Mouse (Mus musculus) lung, postnatal 4 days (tissue): ENCODE measurements around the gene Gm11146.
A peak's percentile ranks its signal among the peaks of the same experiment; 100 is the strongest.

Source experiments
- DNase-seq, 2 experiments: peaks; one replicate each; pipeline ENCODE4 v3.0.0; 2021

Gm11146 gene

DNA sequence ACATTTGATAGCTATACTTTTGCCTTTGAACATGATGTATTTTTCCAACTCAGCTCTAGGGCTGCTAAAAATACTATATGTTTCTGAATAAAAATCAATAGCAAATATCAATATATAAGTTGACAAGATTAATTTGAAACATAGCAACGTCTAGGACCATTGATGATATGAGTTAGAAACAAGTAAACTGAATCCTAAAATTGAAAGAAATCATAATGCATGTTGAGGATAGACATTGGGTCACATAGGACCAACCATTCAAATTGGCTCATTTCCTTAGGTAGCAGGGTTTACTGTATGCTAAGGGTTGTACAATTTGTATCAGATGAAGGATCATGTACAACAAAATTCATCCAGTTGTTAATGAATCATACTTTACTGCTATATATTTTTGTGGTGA lies at the start of gene Gm11146:
TSS of gene Gm11146 (minus strand) at position 101 of the 400 bp plus-strand sequence.
- DNase-seq, result no peak

GRCm38 (mm10) chr16:77650596-77650995 lies 48.7 kb upstream of the Gm11146 start:
- no peak for DNase-seq

- DNase-seq, result no peak
Observed at GRCm38 (mm10) chr16:77649006-77649405, 47.1 kb upstream of the Gm11146 start.

GRCm38 (mm10) chr16:77648181-77648580 lies 46.3 kb upstream of the Gm11146 start:
- no peak for DNase-seq

- DNase-seq, result no peak
Observed at GRCm38 (mm10) chr16:77646146-77646545, 44.3 kb upstream of the Gm11146 start.

DNA sequence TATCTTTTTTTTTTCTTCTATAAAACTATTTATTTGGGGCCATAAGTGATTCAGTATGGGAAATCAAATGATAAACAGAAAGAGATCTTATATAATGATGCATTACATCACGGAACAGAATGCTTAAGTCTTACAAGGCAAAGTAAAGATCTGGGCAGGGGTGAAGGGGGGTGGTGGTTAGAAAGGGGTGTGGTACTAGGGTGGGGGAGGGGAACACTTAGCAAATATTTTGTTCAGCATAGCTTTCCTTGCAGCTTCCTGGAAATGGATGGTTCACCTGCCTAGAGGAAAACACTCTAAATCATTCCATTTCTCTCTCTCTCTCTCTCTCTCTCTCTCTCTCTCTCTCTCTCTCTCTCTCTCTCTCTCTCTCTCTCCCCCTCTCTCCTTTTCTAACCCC lies 43.1 kb upstream of the Gm11146 start:
- no peak for DNase-seq

GRCm38 (mm10) chr16:77643871-77644720 lies 42.2 kb upstream of the Gm11146 start:
- DNase-seq, result peak; percentile 61 to 69

DNA sequence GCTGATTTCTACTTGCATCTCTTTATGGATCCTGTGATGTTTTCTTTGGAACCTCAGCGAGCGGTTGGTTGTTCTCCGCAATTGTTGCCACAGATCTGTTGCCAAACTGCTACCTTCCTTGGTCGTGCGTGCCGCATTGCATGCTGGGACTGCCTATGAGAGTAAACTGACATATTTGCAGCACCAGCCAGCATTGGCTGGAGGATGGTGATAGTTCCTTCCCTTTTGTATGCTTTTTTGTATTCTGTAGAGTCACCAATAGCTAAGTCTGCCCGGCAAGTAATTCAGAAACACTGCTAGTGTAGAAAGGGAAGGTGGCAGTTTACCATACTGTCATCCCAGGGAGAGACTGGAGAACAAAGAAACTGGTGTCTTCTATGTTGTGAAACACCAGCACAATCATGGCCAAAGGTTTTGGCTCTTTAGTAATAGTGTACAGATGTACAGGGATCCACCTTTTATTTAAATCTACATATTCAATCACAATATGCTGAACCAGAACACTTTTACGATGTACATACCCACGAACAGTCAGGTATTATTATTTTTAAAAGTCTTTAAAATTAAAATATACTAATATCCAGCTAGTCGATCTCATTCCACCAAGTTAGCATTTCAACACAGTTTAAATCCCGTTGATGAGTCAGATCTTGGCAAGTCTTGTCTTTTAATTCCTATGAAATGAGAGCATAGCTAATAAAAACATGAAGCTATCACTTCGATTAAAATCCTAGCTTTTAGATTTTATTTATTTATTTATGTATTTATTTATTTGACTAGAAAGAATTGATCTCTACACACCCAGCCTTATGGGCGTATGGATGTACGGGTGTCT lies 41.4 kb upstream of the Gm11146 start:
- peak; percentile 7 to 31 for DNase-seq

- peak; percentile 14 to 43 for DNase-seq
Observed at GRCm38 (mm10) chr16:77636497-77636896, 34.6 kb upstream of the Gm11146 start.

GRCm38 (mm10) chr16:77632315-77632881 lies 30.5 kb upstream of the Gm11146 start:
- DNase-seq, result no peak

GRCm38 (mm10) chr16:77622681-77623080 lies 20.8 kb upstream of the Gm11146 start:
- DNase-seq, result no peak

- DNase-seq, result no peak
Observed at GRCm38 (mm10) chr16:77602581-77602980, 687 bp upstream of the Gm11146 start.

GRCm38 (mm10) chr16:77598787-77599186 lies 3.1 kb downstream of the Gm11146 start:
- DNase-seq, result no peak

GRCm38 (mm10) chr16:77596556-77596955 lies 5.3 kb downstream of the Gm11146 start:
- no peak for DNase-seq

- DNase-seq, result no peak
Observed at GRCm38 (mm10) chr16:77595661-77596060, 6.2 kb downstream of the Gm11146 start.

DNA sequence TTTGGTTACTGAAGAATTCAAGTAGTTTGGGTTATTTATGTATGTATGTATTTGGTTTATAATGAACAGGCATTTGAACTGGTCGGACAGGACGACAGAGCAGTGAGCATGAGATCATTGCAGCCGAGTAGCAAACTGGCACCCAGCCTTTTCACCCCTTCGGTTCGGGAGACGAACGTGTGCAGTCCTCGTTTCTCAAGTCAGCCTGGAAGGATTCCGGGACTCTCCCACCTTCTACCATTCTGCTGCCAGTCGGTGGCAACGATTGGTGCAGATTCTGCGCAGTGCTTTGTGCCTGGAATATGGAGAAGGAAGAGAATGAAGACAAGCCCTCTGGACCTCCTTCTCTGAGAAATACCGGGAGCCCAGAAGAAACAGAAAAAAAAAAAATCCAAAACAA lies 7.3 kb downstream of the Gm11146 start:
- DNase-seq, result peak; percentile 48 to 68

- DNase-seq, result peak; percentile 53 to 66
Observed at GRCm38 (mm10) chr16:77593828-77594421, 8.0 kb downstream of the Gm11146 start.

- peak in 1 of 2 experiments; percentile 24 for DNase-seq
Observed at GRCm38 (mm10) chr16:77592986-77593385, 8.9 kb downstream of the Gm11146 start.

GRCm38 (mm10) chr16:77573036-77573435 lies 28.9 kb downstream of the Gm11146 start:
- no peak for DNase-seq

- no peak for DNase-seq
Observed at GRCm38 (mm10) chr16:77569457-77569856, 32.4 kb downstream of the Gm11146 start.

DNA sequence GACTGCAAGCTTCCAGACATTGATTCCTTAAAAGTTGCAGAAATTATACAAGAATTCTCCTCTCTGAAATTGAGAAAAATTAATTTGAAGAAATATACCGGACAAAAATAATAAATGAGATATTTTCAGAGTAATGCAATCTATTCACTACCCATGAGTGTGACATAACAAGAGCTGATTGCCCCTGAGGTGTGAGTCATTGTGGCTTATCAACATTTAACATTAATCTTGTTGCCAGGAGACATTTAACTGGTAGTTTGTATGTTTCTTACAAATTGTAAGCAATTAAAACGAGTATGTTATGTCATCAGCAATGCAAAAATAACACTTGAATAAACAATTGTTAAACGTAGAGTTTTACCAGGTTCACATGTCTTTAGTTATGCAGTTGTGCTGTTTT lies 33.5 kb downstream of the Gm11146 start:
- DNase-seq, result no peak

DNA sequence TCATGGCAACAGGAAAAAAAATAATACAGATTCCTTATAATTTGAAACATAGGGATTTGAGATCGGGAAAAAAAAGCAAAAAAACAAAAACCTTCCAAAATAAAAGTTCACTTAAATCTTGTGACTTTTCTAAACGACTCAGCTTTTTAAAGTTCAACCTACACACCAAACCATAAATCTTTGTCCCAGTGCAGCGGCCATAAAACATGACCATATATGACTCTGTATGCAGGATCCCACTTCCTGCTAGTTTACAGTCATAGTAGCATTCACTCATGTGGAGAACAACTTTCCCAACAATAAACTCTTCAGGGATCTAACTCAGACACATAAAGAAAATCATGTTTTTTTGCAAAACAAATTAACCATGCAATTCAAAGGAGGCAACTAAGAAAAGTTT lies 39.0 kb downstream of the Gm11146 start:
- no peak for DNase-seq
